Mouse (Mus musculus): ENCODE results near the gene Klhdc7b.

Gene Klhdc7b

GRCm38 (mm10) chr15:89374801-89375534 lies 9.7 kb upstream of the Klhdc7b start:
- no peak for DNase-seq (ENCODE audit: low spot score)

- no peak for DNase-seq (ENCODE audit: low spot score)
Measured at GRCm38 (mm10) chr15:89376040-89376439, 8.7 kb upstream of the Klhdc7b start.

- no peak for DNase-seq (ENCODE audit: low spot score)
Measured at GRCm38 (mm10) chr15:89376957-89377356, 7.8 kb upstream of the Klhdc7b start, which contains the start of gene Tymp. Gene Tymp, minus strand, starts transcription at chr15:89377039.

- DNase-seq (ENCODE audit: low spot score), result no peak
Measured at GRCm38 (mm10) chr15:89377362-89377761, 7.4 kb upstream of the Klhdc7b start.

- no peak for DNase-seq (ENCODE audit: low spot score)
Measured at GRCm38 (mm10) chr15:89377938-89378828, 6.5 kb upstream of the Klhdc7b start.

GRCm38 (mm10) chr15:89378831-89379401 lies 5.8 kb upstream of the Klhdc7b start, which contains the start of gene Odf3b:
Gene Odf3b, minus strand, starts transcription at chr15:89379282.
- DNase-seq (ENCODE audit: low spot score), result no peak

GRCm38 (mm10) chr15:89379429-89379828 lies 5.3 kb upstream of the Klhdc7b start:
- no peak for DNase-seq (ENCODE audit: low spot score)

GRCm38 (mm10) chr15:89387127-89387526 lies 2.4 kb downstream of the Klhdc7b start:
- DNase-seq (ENCODE audit: low spot score), result no peak

GRCm38 (mm10) chr15:89390081-89390480 lies 5.4 kb downstream of the Klhdc7b start:
- DNase-seq (ENCODE audit: low spot score), result no peak

- DNase-seq (ENCODE audit: low spot score), result no peak
Measured at GRCm38 (mm10) chr15:89396883-89397282, 12.2 kb downstream of the Klhdc7b start.

- DNase-seq (ENCODE audit: low spot score), result no peak
Measured at GRCm38 (mm10) chr15:89398146-89398545, 13.4 kb downstream of the Klhdc7b start.

- no peak for DNase-seq (ENCODE audit: low spot score)
Measured at GRCm38 (mm10) chr15:89399716-89400115, 15.0 kb downstream of the Klhdc7b start.

- DNase-seq (ENCODE audit: low spot score), result no peak
Measured at GRCm38 (mm10) chr15:89402471-89402870, 17.8 kb downstream of the Klhdc7b start.

- DNase-seq (ENCODE audit: low spot score), result no peak
Measured at GRCm38 (mm10) chr15:89404831-89405623, 20.3 kb downstream of the Klhdc7b start.

GRCm38 (mm10) chr15:89406691-89407090 lies 22.0 kb downstream of the Klhdc7b start:
- DNase-seq (ENCODE audit: low spot score), result no peak

GRCm38 (mm10) chr15:89410118-89410517 lies 25.4 kb downstream of the Klhdc7b start, which contains the start of gene Syce3:
Gene Syce3, minus strand, starts transcription at chr15:89410503.
- DNase-seq (ENCODE audit: low spot score), result no peak

- no peak for DNase-seq (ENCODE audit: low spot score)
Measured at GRCm38 (mm10) chr15:89415282-89415681, 30.6 kb downstream of the Klhdc7b start.

GRCm38 (mm10) chr15:89421938-89422337 lies 37.2 kb downstream of the Klhdc7b start:
- no peak for DNase-seq (ENCODE audit: low spot score)

GRCm38 (mm10) chr15:89424621-89425020 lies 39.9 kb downstream of the Klhdc7b start:
- no peak for DNase-seq (ENCODE audit: low spot score)

GRCm38 (mm10) chr15:89425711-89426121 lies 41.0 kb downstream of the Klhdc7b start, which contains the start of gene Cpt1b:
Gene Cpt1b, minus strand, starts transcription at chr15:89425863.
- no peak for DNase-seq (ENCODE audit: low spot score)

- no peak for DNase-seq (ENCODE audit: low spot score)
Measured at GRCm38 (mm10) chr15:89426716-89427115, 42.0 kb downstream of the Klhdc7b start.
